Comparison of ENCODE assay signal across 20 mouse cellular contexts in the genomic region with DNA sequence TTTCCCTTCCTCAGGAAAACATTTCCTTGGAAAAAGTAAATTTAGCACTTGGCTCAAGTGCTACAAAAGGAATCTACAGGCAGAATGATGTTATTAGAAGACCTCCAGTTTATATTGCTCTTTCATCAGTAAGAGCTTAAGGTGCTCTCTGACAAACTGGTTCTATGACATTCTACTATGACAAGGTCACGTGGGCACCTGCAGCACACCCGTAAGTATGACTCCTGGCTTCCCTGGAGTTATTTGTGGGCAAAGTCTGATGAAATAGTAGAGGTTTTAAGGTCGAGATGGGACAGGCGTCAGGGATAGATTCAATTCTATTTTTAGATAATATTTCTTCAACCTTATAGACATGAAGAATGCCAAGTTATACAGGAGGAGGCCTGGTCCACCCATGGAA.
A peak's percentile ranks its signal among the peaks of the same experiment; 100 is the strongest.
DNase-seq lines count a peak whose midpoint lies in the region; ATAC-seq and TF ChIP-seq lines count a peak whose summit lies in the region.
"Had no signal": no experiment of that assay in that cellular context is flagged by ENCODE, and none has a peak within 500 bp of the region (broad histone marks: within the 10 kb centered on the region; RNA-seq: fewer than 3 reads in every experiment).

No protein-coding gene starts in this region.

- no peak overlapping the region for H3K27ac ChIP-seq in lung, embryonic 14.5 days (ENCODE audit: low read depth)
- 0 out of 2 replicates have a peak overlapping the region, but pooled peaks have one; percentile 24 for H3K27ac ChIP-seq in stomach, postnatal 0 days (replicated peaks)
- H3K27ac ChIP-seq in hindbrain, embryonic 11.5 days (ENCODE audit: low read depth, low read length) = no peak overlapping the region
- H3K27ac ChIP-seq: embryonic facial prominence, embryonic 13.5 days; forebrain, embryonic 13.5 days; heart, embryonic 15.5 days; hindbrain, embryonic 10.5 days; hindbrain, embryonic 15.5 days had no signal

- no peak overlapping the region for H3K4me2 ChIP-seq in lung, embryonic 14.5 days
- no peak overlapping the region for H3K4me2 ChIP-seq in stomach, postnatal 0 days (replicated peaks; ENCODE audit: low read depth)
- H3K4me2 ChIP-seq in hindbrain, embryonic 11.5 days (replicated peaks; ENCODE audit: low read depth, low read length) = no peak overlapping the region
- H3K4me2 ChIP-seq: embryonic facial prominence, embryonic 13.5 days; forebrain, embryonic 13.5 days; heart, embryonic 11.5 days; heart, embryonic 15.5 days; hindbrain, embryonic 15.5 days had no signal

- no peak for TF ChIP-seq EP300 in stomach, postnatal 0 days (optimal IDR thresholded peaks at IDR 0.05)

- no peaks in the 10 kb centered on the region for H3K36me3 ChIP-seq in lung, embryonic 14.5 days (ENCODE audit: insufficient read depth)
- no peaks in the 10 kb centered on the region for H3K36me3 ChIP-seq in stomach, postnatal 0 days (ENCODE audit: control insufficient read depth, insufficient read depth, low read length)
- no peaks in the 10 kb centered on the region for H3K36me3 ChIP-seq in hindbrain, embryonic 11.5 days (ENCODE audit: control insufficient read depth, insufficient read depth, low read length)
- H3K36me3 ChIP-seq: embryonic facial prominence, embryonic 13.5 days; heart, embryonic 15.5 days; hindbrain, embryonic 10.5 days; hindbrain, embryonic 15.5 days had no signal

- H3K4me1 ChIP-seq in lung, embryonic 14.5 days (ENCODE audit: insufficient read depth) = no peaks in the 10 kb centered on the region
- H3K4me1 ChIP-seq in stomach, postnatal 0 days (replicated peaks; ENCODE audit: control insufficient read depth, insufficient read depth) = no peaks in the 10 kb centered on the region
- no peaks in the 10 kb centered on the region for H3K4me1 ChIP-seq in hindbrain, embryonic 11.5 days (replicated peaks; ENCODE audit: control insufficient read depth, insufficient read depth, low read length)
- H3K4me1 ChIP-seq: embryonic facial prominence, embryonic 13.5 days; forebrain, embryonic 13.5 days; heart, embryonic 15.5 days; hindbrain, embryonic 15.5 days had no signal

- WGBS in lung, embryonic 14.5 days = 59% methylated on average over 4 of the region's 4 CpGs
- 63% methylated on average over 4 of the region's 4 CpGs for WGBS in stomach, postnatal 0 days
- 84% methylated on average over 4 of the region's 4 CpGs for WGBS in hindbrain, embryonic 11.5 days

- no peak for TF ChIP-seq CTCF in lung, embryonic 14.5 days (IDR thresholded peaks at IDR 0.05; ENCODE audit: low read depth)
- no peak for TF ChIP-seq CTCF in stomach, postnatal 0 days (IDR thresholded peaks at IDR 0.05; ENCODE audit: low read depth)

- no peak overlapping the region for H3K4me3 ChIP-seq in lung, embryonic 14.5 days (ENCODE audit: low read depth, low read length)
- H3K4me3 ChIP-seq in stomach, postnatal 0 days (ENCODE audit: low read depth, low read length) = no peak overlapping the region
- no peak overlapping the region for H3K4me3 ChIP-seq in hindbrain, embryonic 11.5 days (ENCODE audit: low read depth, low read length)
- H3K4me3 ChIP-seq: embryonic facial prominence, embryonic 13.5 days; forebrain, embryonic 13.5 days; heart, embryonic 15.5 days; hindbrain, embryonic 10.5 days; hindbrain, embryonic 15.5 days had no signal

- ATAC-seq in lung, embryonic 14.5 days (ENCODE audit: insufficient read depth) = no peak
- no peak for ATAC-seq in stomach, postnatal 0 days (ENCODE audit: low FRiP score, low TSS enrichment)
- no peak for ATAC-seq in hindbrain, embryonic 11.5 days (ENCODE audit: low FRiP score)
- ATAC-seq: forebrain, embryonic 13.5 days; forebrain, postnatal 0 days had no signal

- H3K27me3 ChIP-seq in lung, embryonic 14.5 days (ENCODE audit: insufficient read depth, low read length) = no peaks in the 10 kb centered on the region
- no peaks in the 10 kb centered on the region for H3K27me3 ChIP-seq in stomach, postnatal 0 days (ENCODE audit: control insufficient read depth, insufficient read depth, low read length)
- H3K27me3 ChIP-seq in hindbrain, embryonic 11.5 days (ENCODE audit: control insufficient read depth, insufficient read depth, low read length) = no peaks in the 10 kb centered on the region
- H3K27me3 ChIP-seq: embryonic facial prominence, embryonic 13.5 days; forebrain, embryonic 13.5 days; heart, embryonic 15.5 days; hindbrain, embryonic 15.5 days had no signal

- H3K9me3 ChIP-seq in lung, embryonic 14.5 days (ENCODE audit: low read depth, low read length) = no peaks in the 10 kb centered on the region
- no peaks in the 10 kb centered on the region for H3K9me3 ChIP-seq in stomach, postnatal 0 days (ENCODE audit: control insufficient read depth, low read length)
- no peaks in the 10 kb centered on the region for H3K9me3 ChIP-seq in hindbrain, embryonic 11.5 days (ENCODE audit: control insufficient read depth, low read length)
- H3K9me3 ChIP-seq: embryonic facial prominence, embryonic 13.5 days; forebrain, embryonic 13.5 days; heart, embryonic 15.5 days; hindbrain, embryonic 10.5 days; hindbrain, embryonic 15.5 days had no signal

- no peak overlapping the region for H3K9ac ChIP-seq in lung, embryonic 14.5 days
- H3K9ac ChIP-seq in stomach, postnatal 0 days (ENCODE audit: low read length) = no peak overlapping the region
- H3K9ac ChIP-seq in hindbrain, embryonic 11.5 days (ENCODE audit: low read depth, low read length) = no peak overlapping the region
- H3K9ac ChIP-seq: embryonic facial prominence, embryonic 13.5 days; forebrain, embryonic 13.5 days; forebrain, postnatal 0 days; heart, embryonic 15.5 days; hindbrain, embryonic 15.5 days had no signal

- peak; percentile 10 for DNase-seq in heart, adult 11 months
- DNase-seq in heart, adult 8-10 months (ENCODE audit: low spot score) = no peak
- peak; percentile 48 for DNase-seq in lung, embryonic 14.5 days
- DNase-seq in lung, postnatal 14 days = no peak
- peak; percentile 42 for DNase-seq in lung, postnatal 36 days
- no peak for DNase-seq in lung, adult 18-20 months
- no peak for DNase-seq in stomach, postnatal 0 days (ENCODE audit: low spot score)
- DNase-seq in hindbrain, embryonic 11.5 days (ENCODE audit: low spot score) = no peak
- DNase-seq: adrenal gland, postnatal 10 days; cerebellum, adult 11-12 months; cerebellum, adult 9-10 months; cerebellum, postnatal 25 days; forebrain, postnatal 0 days; gastrocnemius, postnatal 14 days had no signal

Comparison
In these comparisons a context has a peak if more than half of its experiments do, and no peak if none do; other contexts are left out.
1. DNase-seq: peak in heart, adult 11 months (single experiment), lung, embryonic 14.5 days (single experiment) and lung, postnatal 36 days (single experiment); none in heart, adult 8-10 months (single experiment), lung, postnatal 14 days (single experiment), lung, adult 18-20 months (0 of 2), stomach, postnatal 0 days (single experiment) and hindbrain, embryonic 11.5 days (single experiment).